Mouse (Mus musculus) kidney, postnatal 36 days (tissue): ENCODE data around the gene Hoxc8.

Source experiments
- DNase-seq, 2 experiments: peaks; one replicate each; pipeline ENCODE4 v3.0.0; 2021 to 2022; ENCODE audit warnings: mixed read lengths in 2 of 2

Hoxc8 gene

GRCm38 (mm10) chr15:103010112-103010846 is 19.9 kb downstream of the Hoxc8 start:
- no peak for DNase-seq

DNA sequence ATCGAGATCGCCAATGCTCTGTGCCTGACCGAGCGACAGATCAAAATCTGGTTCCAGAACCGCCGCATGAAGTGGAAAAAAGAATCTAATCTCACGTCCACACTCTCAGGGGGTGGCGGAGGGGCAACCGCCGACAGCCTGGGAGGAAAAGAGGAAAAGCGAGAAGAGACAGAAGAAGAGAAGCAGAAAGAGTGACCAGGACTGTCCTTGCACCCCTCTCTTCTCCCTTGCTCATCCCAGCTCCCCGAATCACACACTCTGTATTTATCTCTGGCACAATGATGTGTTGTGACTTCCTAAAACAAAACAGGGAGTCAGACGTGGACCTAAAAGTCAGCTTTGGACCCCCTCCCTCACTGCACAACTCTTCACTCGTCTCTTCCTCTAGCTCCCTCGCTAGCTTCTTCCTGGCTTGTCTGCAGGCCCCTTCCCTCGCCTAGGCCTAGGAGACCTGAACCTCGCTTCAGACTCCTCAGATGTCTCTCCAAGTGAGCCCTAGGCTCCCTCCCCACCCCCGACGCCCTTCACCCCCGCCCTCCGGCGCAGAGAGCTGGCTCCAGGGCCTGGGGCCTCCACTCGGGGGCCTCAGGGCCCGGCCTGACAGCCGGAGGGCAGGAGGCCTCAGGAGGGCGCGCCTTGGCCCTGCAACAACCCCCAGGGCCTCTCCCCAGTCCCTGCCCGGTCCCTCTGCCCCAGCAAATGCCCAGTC is 20.6 kb downstream of the Hoxc8 start:
- DNase-seq = no peak

GRCm38 (mm10) chr15:103011928-103012486 is 21.6 kb downstream of the Hoxc8 start:
- no peak for DNase-seq

GRCm38 (mm10) chr15:103013238-103013984 is 23.0 kb downstream of the Hoxc8 start:
- peak; percentile 49 to 79 for DNase-seq

- DNase-seq = peak; percentile 67 to 68
These were observed 24.0 kb downstream of the Hoxc8 start for GRCm38 (mm10) chr15:103014166-103015008.

GRCm38 (mm10) chr15:103015009-103015399 is 24.6 kb downstream of the Hoxc8 start:
- no peak for DNase-seq

DNA sequence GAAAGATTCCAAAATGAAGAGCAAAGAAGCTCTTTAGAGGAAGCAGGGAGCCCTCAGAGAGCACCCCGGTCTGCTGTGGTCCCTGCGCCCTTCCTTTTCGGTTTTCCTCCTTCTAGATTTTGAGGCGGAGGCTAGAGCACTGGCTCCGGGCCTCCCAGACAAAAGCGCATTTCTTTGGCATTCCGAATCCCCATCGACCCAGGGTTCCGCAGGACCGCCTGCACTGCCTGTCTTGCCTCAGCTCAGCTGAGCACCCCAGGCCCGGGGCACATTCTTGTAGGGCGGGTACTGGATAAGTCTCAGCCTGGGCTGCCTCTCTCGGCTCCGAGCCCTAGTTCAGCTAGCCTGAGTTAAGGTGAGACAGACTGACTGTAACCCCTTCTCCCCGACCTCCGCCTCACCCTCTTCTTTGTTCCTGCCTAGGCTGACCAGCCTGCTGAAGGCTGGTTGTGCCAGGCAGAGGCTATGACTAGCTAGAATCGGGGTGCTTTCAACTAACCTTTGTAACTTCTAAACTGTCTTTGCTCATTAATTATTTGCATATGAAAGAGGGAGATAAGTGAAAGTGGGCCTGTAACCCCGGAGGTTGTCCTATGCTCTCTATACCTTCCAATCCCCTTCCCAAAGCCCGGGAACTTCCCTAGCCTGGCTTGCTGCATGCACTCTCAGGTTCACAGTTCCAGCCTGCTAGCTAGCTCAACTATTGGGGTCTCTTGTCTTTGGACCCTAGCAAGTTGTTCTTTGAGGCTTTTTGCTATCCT is 25.2 kb downstream of the Hoxc8 start:
- DNase-seq = no peak

DNA sequence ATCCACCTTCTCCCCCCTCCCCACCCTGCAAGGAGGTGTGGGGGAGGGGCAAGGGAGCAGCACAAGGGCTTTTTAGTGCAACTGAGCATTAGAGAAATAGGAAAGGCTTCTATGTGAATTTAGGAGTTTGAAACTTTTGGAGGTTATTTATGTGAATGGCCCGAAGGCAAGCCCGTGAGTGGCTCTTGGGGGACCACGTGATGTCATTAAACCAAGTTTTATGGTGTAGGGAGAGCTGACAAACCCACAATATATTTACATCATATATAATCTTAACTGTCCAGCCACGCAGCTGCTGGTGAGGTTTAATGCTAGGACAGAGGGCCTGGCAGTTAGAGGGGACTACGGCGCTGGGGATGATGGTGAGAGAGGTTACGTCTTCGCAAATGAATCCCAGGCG is 28.2 kb downstream of the Hoxc8 start, which contains the start of gene Hoxc4:
Hoxc4 (plus strand) TSS at position 299 of the 400 bp plus-strand sequence.
- DNase-seq = no peak

GRCm38 (mm10) chr15:103020899-103021418 is 30.6 kb downstream of the Hoxc8 start:
- DNase-seq = no peak

- DNase-seq = no peak
These were observed 31.1 kb downstream of the Hoxc8 start for GRCm38 (mm10) chr15:103021544-103021943.

GRCm38 (mm10) chr15:103024131-103024530 is 33.7 kb downstream of the Hoxc8 start:
- no peak for DNase-seq

DNA sequence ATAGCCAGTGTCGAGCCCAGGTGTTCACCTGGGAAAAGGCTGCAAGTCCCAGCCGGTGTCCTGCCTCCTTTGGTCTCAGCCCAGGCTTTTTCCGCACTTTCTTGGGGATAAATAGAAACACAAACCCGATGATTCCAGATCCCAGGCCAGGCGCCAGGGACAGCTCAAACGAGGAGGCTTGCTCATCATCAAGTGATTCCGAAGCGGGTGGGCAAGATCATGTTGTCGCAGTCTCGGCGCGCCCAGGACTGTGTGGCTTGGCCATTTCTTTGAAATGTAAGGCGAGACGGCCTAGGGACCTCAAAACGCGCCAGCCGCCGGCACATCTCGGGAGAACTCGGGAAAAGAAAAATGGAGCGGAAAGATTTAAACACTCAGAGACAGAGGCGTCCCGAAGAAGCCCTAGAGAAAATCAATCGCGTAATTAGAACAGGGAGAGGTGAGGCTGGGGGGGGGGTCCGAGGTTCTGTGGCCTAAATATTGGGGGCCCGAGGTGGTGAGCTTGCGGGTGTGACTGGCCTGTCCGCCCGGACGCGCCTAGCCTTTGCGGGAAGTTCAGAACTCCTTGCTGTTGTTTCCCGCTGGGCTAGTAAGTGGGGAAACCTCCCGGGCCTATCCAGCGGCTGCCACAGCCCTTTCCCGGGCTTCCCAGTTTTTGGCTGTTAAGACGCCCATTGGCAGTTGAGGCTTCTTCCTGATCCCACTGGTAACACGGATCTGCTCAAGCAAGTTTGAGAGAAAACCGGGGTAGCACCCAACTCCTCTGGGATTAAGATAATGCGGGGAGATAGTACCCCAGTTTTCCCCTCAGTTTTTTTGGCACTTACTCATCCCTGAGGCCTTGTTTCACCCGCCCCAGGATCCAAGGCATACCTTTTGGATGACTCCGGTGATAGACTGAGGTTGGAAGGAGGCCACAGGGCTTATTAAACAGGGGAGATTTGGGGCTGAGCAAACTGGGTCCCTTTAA is 37.1 kb downstream of the Hoxc8 start:
- no peak for DNase-seq

- no peak for DNase-seq
These were observed 38.6 kb downstream of the Hoxc8 start for GRCm38 (mm10) chr15:103028916-103029512.

- no peak for DNase-seq
These were observed 39.7 kb downstream of the Hoxc8 start for GRCm38 (mm10) chr15:103030142-103030541.

- no peak for DNase-seq
These were observed 41.8 kb downstream of the Hoxc8 start for GRCm38 (mm10) chr15:103032167-103032566.

DNA sequence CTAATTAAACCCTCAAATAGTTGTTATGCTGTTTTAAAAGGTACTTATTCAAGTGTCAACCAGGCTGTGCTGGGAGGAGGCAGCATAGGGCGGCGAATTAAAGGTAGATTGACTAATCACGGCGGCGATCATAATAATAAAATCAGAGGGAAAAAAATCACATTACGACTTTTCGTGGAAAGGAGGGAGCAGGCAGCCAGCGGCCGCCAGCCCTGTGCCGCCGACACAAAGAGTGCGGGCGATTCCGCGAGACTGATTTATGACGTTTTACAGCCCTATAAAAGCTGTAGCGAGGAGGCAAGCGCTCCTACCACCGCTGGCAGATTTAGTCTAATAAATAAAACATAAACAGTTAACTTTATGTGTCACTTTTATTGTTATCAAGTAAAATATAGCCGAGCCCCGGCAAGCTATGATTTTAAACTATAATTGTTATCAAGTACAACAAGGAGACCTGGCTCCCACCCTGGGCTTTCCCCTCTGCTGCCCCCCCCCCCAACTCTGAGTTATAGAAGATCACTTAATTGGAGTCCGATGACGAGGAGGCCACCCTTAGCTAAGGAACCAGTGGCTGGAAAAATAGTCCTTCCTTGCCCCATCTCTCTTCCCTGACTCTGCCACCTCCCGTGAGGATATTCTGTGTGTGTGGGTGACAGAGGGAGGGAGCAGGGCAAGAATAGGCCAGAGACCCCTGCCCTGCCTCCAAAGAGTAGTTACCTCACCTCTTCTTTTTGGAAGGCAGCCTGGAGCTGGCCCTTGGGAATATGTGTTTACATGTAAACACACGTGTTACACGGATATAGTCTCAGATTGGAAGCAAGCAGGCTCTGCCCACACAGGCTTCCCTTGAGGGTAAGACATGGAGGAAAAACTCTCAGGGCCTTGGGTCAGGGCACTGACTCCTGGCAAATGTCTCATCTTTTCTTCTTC is 42.5 kb downstream of the Hoxc8 start:
- DNase-seq = no peak

DNA sequence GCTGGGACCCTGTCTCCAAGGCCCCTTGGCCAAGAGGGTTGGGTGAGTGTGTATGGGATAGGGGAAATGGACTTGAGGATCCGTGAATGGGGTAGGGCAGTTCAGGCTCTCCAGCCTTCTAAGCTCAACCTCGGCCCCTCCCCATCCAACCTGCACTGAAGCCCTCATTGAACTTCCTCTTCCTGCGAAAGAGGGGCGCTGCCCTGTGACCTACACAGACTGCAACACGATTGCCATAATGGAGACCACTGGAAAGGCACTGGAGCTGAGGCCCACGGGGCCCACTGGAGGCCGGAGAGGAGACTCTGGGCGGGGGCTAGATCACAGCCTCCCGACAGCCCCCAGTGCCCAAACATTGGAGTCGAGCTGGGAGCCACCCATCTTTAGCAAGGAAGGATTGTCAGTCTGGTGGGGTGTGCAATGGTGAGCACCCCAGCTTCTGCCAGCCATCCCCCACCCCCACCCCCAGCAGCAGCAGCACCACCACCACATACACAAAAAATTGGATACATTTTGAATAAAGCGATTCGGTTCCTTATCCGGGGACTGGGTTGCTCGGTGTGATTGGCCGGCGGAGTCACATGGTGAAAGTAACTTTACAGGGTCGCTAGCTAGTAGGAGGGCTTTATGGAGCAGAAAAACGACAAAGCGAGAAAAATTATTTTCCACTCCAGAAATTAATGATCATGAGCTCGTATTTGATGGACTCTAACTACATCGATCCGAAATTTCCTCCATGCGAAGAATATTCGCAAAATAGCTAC is 43.8 kb downstream of the Hoxc8 start:
- DNase-seq = peak in 1 of 2 experiments; percentile 51
